Mouse (Mus musculus) lung, postnatal 0 days (tissue): ENCODE data around the gene Opn1sw. TPM values are rescaled to one million over a fixed set of nuclear protein-coding genes. Genes with fewer than 3 reads are reported as not detected.
A peak's percentile ranks its signal among the peaks of the same experiment; 100 is the strongest.

Source experiments
- ATAC-seq: fragments of 200-750 bp; cut with Nextera tagmentation; 2 replicates; pipeline ENCODE4 v1.8.0; 2017; ENCODE audit warnings: moderate library complexity
- DNase-seq: peaks from one replicate; pipeline ENCODE4 v3.0.0-alpha.2; 2016; ENCODE audit warnings: low spot score
- H3K27ac ChIP-seq: fragments of 300-500 bp; sonication (generic); 2 replicates; pipeline ENCODE4 v1.5.1; 2014; ENCODE audit warnings: antibody characterized with exemption, mild to moderate bottlenecking, low read length, mixed read lengths
- H3K27me3 ChIP-seq: fragments of 300-500 bp; sonication (generic); replicated peaks from 2 replicates; pipeline ENCODE4 v1.6.1; 2014; ENCODE audit warnings: low read length, mixed read lengths; ENCODE audit not compliant: insufficient read depth
- H3K36me3 ChIP-seq: fragments of 300-500 bp; sonication (generic); 2 replicates; pipeline ENCODE4 v1.6.1; 2014; ENCODE audit warnings: low read length, mixed read lengths; ENCODE audit not compliant: insufficient read depth
- H3K4me1 ChIP-seq: fragments of 300-500 bp; sonication (generic); 2 replicates; pipeline ENCODE4 v1.6.1; 2014; ENCODE audit warnings: antibody characterized with exemption, low read depth, low read length, mixed read lengths; ENCODE audit not compliant: insufficient read depth
- H3K4me2 ChIP-seq: fragments of 300-500 bp; sonication (generic); replicated peaks from 2 replicates; pipeline ENCODE4 v1.6.1; 2014; ENCODE audit warnings: low read depth, mild to moderate bottlenecking, low read length, moderate library complexity, mixed read lengths
- H3K4me3 ChIP-seq: fragments of 300-500 bp; sonication (generic); 2 replicates; pipeline ENCODE4 v1.5.1; 2014; ENCODE audit warnings: low read depth, low read length
- H3K9ac ChIP-seq: fragments of 300-500 bp; sonication (generic); replicated peaks from 2 replicates; pipeline ENCODE4 v1.6.1; 2014; ENCODE audit warnings: low read depth, mild to moderate bottlenecking
- H3K9me3 ChIP-seq: fragments of 300-500 bp; sonication (generic); 2 replicates; pipeline ENCODE4 v1.6.1; 2016; ENCODE audit warnings: low read length, mixed read lengths
- CTCF ChIP-seq: IDR thresholded peaks from 2 replicates; pipeline ENCODE4 v1.5.1; 2016; ENCODE audit warnings: antibody characterized with exemption, mild to moderate bottlenecking
- EP300 ChIP-seq: IDR thresholded peaks from 2 replicates; pipeline ENCODE4 v1.6.1; 2016; ENCODE audit warnings: antibody characterized with exemption, mild to moderate bottlenecking, control low read depth
- WGBS: fragments of 180-500 bp; shearing (Covaris S2); extraction: QIAGEN DNeasy Blood & Tissue Kit; methylation state at CpG from one replicate; pipeline ENCODE4 v1.1.7; 2014; 5-methylcytosine and 5-hydroxymethylcytosine counted together
- polyA plus RNA-seq: library from polyadenylated mRNA; unstranded; fragments of >200 nt; fragmentation: Nextera tagmentation; extraction: Ambion mirVana; gene quantifications from 2 replicates; pipeline ENCODE4 v1.2.1, GENCODE M21; 2015

Opn1sw gene
- polyA plus RNA-seq, 1 experiment from 2014 or later, result 0.30 TPM

DNA sequence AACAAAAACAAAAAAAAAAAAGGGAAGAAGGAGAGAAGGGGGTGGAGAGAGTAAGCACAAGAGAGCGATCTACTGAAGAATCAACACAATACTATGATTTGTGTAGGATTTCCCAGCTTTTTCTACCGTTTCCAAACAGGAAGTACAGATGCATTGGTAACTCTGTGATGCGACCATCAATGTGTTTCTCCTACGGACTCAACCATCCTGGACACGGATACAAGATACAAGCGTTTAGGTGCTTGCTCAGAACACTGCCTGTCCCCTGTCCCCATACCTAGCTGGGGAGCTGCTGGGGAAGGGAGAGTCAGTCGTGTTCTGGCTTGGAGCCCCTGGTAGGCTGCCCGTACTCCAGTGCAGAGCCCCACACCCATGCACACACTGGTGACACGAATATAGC is 1.2 kb upstream of the Opn1sw start:
- 43% methylated on average over 9 of the region's 9 CpGs for WGBS
- DNase-seq, result no peak
- no peak overlapping the region for H3K4me2 ChIP-seq

DNA sequence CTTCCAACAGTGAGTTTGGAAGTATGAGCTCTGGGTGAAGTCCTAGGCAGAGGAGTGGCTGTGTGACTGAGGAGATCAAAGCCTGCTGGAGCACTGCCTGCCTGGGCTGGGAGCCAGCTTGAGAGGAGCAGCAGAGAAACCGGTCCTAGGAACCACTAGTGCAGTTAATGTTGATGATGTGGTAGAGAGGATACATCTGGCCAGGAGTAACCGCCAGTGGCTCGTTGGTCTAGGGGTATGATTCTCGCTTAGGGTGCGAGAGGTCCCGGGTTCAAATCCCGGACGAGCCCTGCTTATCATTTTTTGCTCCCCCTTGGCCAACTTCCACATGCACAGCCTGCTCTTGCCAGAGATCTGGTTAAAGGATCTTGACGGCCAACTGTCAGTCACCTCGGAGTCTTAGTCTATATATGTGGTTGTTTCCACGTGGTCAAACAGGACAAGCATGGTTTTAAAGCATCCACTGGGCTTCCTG is 375 bp upstream of the Opn1sw start:
- 5% methylated on average over 11 of the region's 11 CpGs for WGBS
- H3K27me3 ChIP-seq, result peaks cover 3% of the 10 kb centered on the region; the same call in 1 of the 2 replicates

More for the DNA sequence above, 1.2 kb upstream of the Opn1sw start:
- H3K27ac ChIP-seq, result no peak overlapping the region
- no peak for ATAC-seq
- peaks cover 3% of the 10 kb centered on the region; the same call in 1 of the 2 replicates for H3K4me1 ChIP-seq
- peaks cover 6% of the 10 kb centered on the region for H3K27me3 ChIP-seq
- no peak overlapping the region for H3K9ac ChIP-seq
- H3K9me3 ChIP-seq, result no peaks in the 10 kb centered on the region
- TF ChIP-seq EP300 (no peak), CTCF (no peak)
- H3K36me3 ChIP-seq, result no peaks in the 10 kb centered on the region
- no peak overlapping the region for H3K4me3 ChIP-seq

DNA sequence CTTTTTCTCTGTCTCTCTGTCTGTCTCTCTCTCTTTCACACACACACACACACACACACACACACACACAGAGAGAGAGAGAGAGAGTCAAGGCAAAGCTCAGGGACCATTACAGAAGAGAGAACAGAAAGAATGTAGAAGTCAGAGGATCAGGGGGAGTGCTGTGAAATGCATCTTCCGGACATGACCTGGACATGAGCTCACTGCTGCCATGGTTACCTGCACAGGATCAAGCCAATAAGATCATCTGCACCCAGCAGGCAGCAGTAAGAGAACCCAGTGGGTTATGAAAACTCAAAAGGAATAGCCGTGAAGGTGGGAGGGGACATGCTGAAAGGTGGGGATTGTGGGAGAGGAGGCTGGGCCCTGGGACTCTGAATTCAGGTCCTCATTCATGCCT is 5.8 kb downstream of the Opn1sw start:
- DNase-seq (no peak), ATAC-seq (no peak)
- Histone ChIP-seq H3K4me3 (no peak overlapping the region), H3K4me2 (no peak overlapping the region), H3K27me3 (no peaks in the 10 kb centered on the region), H3K4me1 (no peaks in the 10 kb centered on the region; the same call in 1 of the 2 replicates), H3K27ac (no peak overlapping the region), H3K9me3 (no peaks in the 10 kb centered on the region), H3K36me3 (no peaks in the 10 kb centered on the region), H3K9ac (no peak overlapping the region)
- WGBS, result 49% methylated on average over 2 of the region's 2 CpGs
- no peak for TF ChIP-seq CTCF
- no peak for TF ChIP-seq EP300

More for the DNA sequence above, 375 bp upstream of the Opn1sw start:
- TF ChIP-seq EP300 (0 out of 2 replicates have a peak, but pooled peaks have one; percentile 15), CTCF (no peak)
- ATAC-seq (peak; percentile 97), DNase-seq (peak; percentile 94)
- Histone ChIP-seq H3K9me3 (no peaks in the 10 kb centered on the region), H3K27ac (no peak overlapping the region; the same call in 1 of the 2 replicates), H3K9ac (no peak overlapping the region), H3K4me1 (peaks cover 3% of the 10 kb centered on the region; the same call in 1 of the 2 replicates), H3K36me3 (no peaks in the 10 kb centered on the region), H3K4me3 (no peak overlapping the region), H3K4me2 (peak overlapping the region; percentile 39)

DNA sequence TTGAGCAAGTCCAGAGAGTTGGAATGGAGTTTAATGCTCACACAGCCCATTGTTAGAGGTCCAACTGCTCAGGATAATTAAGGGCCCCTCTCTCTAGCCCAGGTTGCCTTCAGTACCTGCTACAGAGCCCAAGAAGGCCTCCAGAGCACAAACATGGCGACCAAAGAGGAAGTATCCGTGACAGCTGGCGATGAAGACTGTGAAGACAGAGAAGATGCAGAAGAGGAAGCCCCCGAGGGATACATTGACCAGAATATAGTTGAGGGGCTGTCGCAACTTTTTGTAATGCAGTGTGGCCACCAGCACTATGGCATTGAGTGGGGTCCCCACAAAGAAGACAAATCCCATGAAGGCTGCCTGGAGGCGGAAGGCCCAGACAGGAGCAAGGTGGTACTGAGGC is 8.3 kb downstream of the Opn1sw start:
- Histone ChIP-seq H3K4me1 (no peaks in the 10 kb centered on the region), H3K9ac (no peak overlapping the region), H3K9me3 (no peaks in the 10 kb centered on the region), H3K4me3 (no peak overlapping the region), H3K4me2 (no peak overlapping the region), H3K27ac (no peak overlapping the region), H3K36me3 (peaks cover 6% of the 10 kb centered on the region; the same call in 1 of the 2 replicates), H3K27me3 (no peaks in the 10 kb centered on the region)
- no peak for ATAC-seq
- TF ChIP-seq CTCF (no peak), EP300 (no peak)
- no peak for DNase-seq
- WGBS, result 86% methylated on average over 6 of the region's 6 CpGs

DNA sequence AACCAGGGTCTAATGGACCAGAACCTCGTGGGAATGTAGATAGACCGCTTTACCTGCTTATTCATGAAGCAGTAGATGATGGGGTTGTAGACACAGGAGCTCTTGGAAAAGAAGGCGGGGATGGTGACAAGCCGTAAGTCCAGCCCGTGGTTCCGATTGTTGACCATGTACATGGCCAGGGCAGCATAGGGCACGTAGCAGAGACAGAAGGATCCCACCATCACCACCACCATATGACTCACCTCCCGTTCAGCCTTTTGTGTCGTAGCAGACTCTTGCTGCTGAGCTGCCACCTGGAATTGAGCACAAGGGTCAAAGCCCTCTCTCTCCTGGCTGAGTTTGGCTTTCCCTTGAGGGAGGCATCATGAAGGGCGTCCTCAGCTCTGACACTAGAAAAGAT is 9.6 kb downstream of the Opn1sw start:
- ATAC-seq (no peak), DNase-seq (no peak)
- 92% methylated on average over 10 of the region's 10 CpGs for WGBS
- Histone ChIP-seq H3K36me3 (peaks cover 9% of the 10 kb centered on the region; the same call in 1 of the 2 replicates), H3K9me3 (no peaks in the 10 kb centered on the region), H3K27me3 (no peaks in the 10 kb centered on the region), H3K4me3 (no peak overlapping the region), H3K4me1 (no peaks in the 10 kb centered on the region), H3K9ac (no peak overlapping the region), H3K27ac (no peak overlapping the region), H3K4me2 (no peak overlapping the region)
- TF ChIP-seq CTCF (no peak), EP300 (no peak)

DNA sequence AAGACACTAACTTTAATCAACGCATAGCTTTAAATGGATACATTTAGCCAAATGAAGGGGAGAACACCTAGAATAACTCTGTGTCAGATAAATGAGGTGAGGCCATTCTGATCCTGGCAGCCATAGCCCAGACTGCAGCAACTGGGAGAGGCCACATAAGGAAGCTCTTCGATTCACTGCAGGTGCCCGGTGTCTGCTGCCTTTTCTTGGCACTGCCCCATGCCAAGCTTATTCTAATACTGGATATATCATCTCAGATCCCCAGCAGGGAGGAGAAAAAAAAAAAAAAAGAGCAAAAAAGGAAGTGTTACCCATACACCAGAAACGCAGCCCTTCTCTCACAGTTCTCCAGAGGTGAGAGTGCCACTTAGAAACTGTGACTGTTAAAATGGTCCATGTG is 10.9 kb downstream of the Opn1sw start:
- no peak for TF ChIP-seq CTCF
- no peak for TF ChIP-seq EP300
- H3K4me1 ChIP-seq, result no peaks in the 10 kb centered on the region
- DNase-seq (no peak), ATAC-seq (no peak)
- no peaks in the 10 kb centered on the region for H3K9me3 ChIP-seq
- peaks cover 19% of the 10 kb centered on the region; the same call in 1 of the 2 replicates for H3K36me3 ChIP-seq
- H3K9ac ChIP-seq, result no peak overlapping the region
- no peak overlapping the region for H3K4me2 ChIP-seq
- no peak overlapping the region for H3K27ac ChIP-seq
- WGBS, result 85% methylated on average over 4 of the region's 4 CpGs
- no peaks in the 10 kb centered on the region for H3K27me3 ChIP-seq
- no peak overlapping the region for H3K4me3 ChIP-seq

DNA sequence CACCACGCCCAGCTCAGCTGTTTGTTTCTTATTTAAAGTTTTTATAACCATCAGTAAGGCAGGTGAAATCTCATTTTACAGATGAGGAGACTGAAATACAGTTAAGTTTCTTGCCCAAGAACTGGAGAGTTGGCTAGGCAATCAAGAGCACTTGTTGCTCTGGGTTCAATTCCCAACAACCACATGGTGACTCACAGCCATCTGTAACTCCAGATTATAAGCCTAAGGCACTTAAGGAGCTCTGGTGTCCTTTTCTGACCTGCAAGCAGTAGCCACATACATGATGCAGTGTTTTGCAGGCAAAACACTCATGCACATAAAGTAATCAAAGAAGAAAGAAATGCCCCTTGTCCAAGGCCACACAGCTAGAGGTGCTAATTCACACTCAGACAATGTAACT is 23.0 kb downstream of the Opn1sw start:
- DNase-seq (no peak), ATAC-seq (no peak)
- no peaks in the 10 kb centered on the region for H3K9me3 ChIP-seq
- H3K9ac ChIP-seq, result no peak overlapping the region
- no peak overlapping the region for H3K4me2 ChIP-seq
- peaks cover 10% of the 10 kb centered on the region; the same call in 1 of the 2 replicates for H3K36me3 ChIP-seq
- no peaks in the 10 kb centered on the region for H3K27me3 ChIP-seq
- H3K27ac ChIP-seq, result no peak overlapping the region
- H3K4me1 ChIP-seq, result no peaks in the 10 kb centered on the region
- 91% methylated on average over 1 of the region's 1 CpGs for WGBS
- H3K4me3 ChIP-seq, result no peak overlapping the region
- TF ChIP-seq EP300 (no peak), CTCF (no peak)
